22 mouse cellular contexts compared by ENCODE assay signal in the genomic region with DNA sequence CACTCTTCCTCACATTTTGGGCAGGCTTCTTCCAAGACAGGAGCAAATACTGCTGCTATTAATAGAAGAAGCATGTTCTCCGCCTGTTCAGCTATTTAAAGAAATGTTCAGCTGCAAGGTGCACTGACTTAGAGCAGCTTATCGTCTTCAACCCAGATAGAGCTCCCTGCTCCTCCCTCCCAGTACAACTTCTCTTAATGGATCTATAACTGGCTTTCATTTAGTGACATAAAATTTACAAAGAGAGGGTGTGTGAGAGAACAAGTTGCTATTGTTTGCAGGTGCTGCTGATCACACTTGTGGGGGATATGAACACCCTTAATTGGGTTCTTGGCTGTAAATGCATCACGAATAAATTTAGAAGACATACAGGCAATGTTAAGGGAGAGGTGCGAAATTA.
A peak's percentile ranks its signal among the peaks of the same experiment; 100 is the strongest.
DNase-seq lines count a peak whose midpoint lies in the region; TF ChIP-seq lines count a peak whose summit lies in the region.
"Had no signal": no experiment of that assay in that cellular context is flagged by ENCODE, and none has a peak within 500 bp of the region (broad histone marks: within the 10 kb centered on the region; RNA-seq: fewer than 3 reads in every experiment).

No protein-coding gene starts in this region.

- no peak overlapping the region for H3K4me3 ChIP-seq in left cerebral cortex, adult 2 months
- H3K4me3 ChIP-seq: embryonic facial prominence, embryonic 15.5 days; forebrain, embryonic 15.5 days; gastrocnemius, adult 2 months; heart, embryonic 13.5 days; hindbrain, embryonic 15.5 days; limb, embryonic 13.5 days; liver, embryonic 13.5 days had no signal

- no peak for TF ChIP-seq CTCF in left cerebral cortex, adult 2 months (IDR thresholded peaks at IDR 0.05)

- H3K27ac ChIP-seq in left cerebral cortex, adult 2 months, result peak overlapping the region; percentile 57
- H3K27ac ChIP-seq: embryonic facial prominence, embryonic 15.5 days; forebrain, embryonic 15.5 days; gastrocnemius, adult 2 months; heart, embryonic 13.5 days; hindbrain, embryonic 15.5 days; limb, embryonic 13.5 days; liver, embryonic 13.5 days had no signal

- intact Hi-C loops in left cerebral cortex, adult 2 months (cut with DNase I), result no loop called here
- intact Hi-C loops in left cerebral cortex, postnatal 10 days (cut with DNase I), result no loop called here
- intact Hi-C loops in left cerebral cortex, postnatal 14 days (cut with DNase I), result no loop called here

- peak; percentile 2 to 9 for DNase-seq in heart, adult 18-20 months
- DNase-seq in heart, adult 8-10 months (ENCODE audit: low spot score), result no peak
- DNase-seq in left cerebral cortex, adult 2 months (ENCODE audit: extremely low spot score in 1 of 2, low spot score in 2 of 2), result no peak
- no peak for DNase-seq in left cerebral cortex, postnatal 10 days (ENCODE audit: extremely low spot score in 1 of 2, low spot score in 2 of 2)
- peak; percentile 10 to 18 for DNase-seq in left cerebral cortex, postnatal 14 days (ENCODE audit: low spot score in 2 of 2)
- peak; percentile 55 for DNase-seq in telencephalon, adult 2 months (ENCODE audit: low read depth, low spot score)
- no peak for DNase-seq in spleen, postnatal 36 days (ENCODE audit: low spot score in 2 of 2)
- DNase-seq: adrenal gland, adult 2 months; cerebellum, adult 9-11 months; gastrocnemius, adult 2 months; kidney, adult 8-10 months; kidney, postnatal 10 days; liver, embryonic 13.5 days; lung, adult 2 months; lung, postnatal 14 days; spleen, adult 18-20 months; thymus, postnatal 14 days had no signal

Comparison
In these comparisons a context has a peak if more than half of its experiments do, and no peak if none do; other contexts are left out.
1. DNase-seq: peak in heart, adult 18-20 months (2 of 2), left cerebral cortex, postnatal 14 days (2 of 2) and telencephalon, adult 2 months (single experiment); none in heart, adult 8-10 months (single experiment), left cerebral cortex, adult 2 months (0 of 2), left cerebral cortex, postnatal 10 days (0 of 2) and spleen, postnatal 36 days (0 of 2).